Mouse (Mus musculus) erythroid progenitor cell, adult 5-6 weeks (primary cell): ENCODE results near the gene 2300002M23Rik. TPM values are rescaled to one million over a fixed set of nuclear protein-coding genes. Genes with fewer than 3 reads are reported as not detected.
A peak's percentile ranks its signal among the peaks of the same experiment; 100 is the strongest.

ENCODE experiments used
- ATAC-seq: replicated peaks from 2 replicates; pipeline ENCODE4 v1.8.0; 2016; ENCODE audit warnings: moderate number of reproducible peaks, mild to moderate bottlenecking, moderate TSS enrichment, inconsistent platforms; ENCODE audit not compliant: poor library complexity, low FRiP score, severe bottlenecking
- total RNA-seq, 2 experiments: library from RNA; stranded (forward) in 1 of 2; stranded (reverse) in 1 of 2; fragments of 150-400 nt in 1 of 2; fragments of 186-747, 209-891 nt in 1 of 2; gene quantifications; 2 replicates each; pipeline versions ENCODE4 v1.2.3 to v1.2.4; 2015 to 2017; ENCODE audit warnings: low replicate concordance in 2 of 2

Gene 2300002M23Rik
- total RNA-seq, 2 experiments from 2014 or later: not detected

- no peak for ATAC-seq
Observed at GRCm38 (mm10) chr17:35594456-35594855, 27.2 kb downstream of the 2300002M23Rik start.

- no peak for ATAC-seq
Observed at GRCm38 (mm10) chr17:35597399-35597798, 30.1 kb downstream of the 2300002M23Rik start.

GRCm38 (mm10) chr17:35601249-35601648 lies 34.0 kb downstream of the 2300002M23Rik start, which contains the start of gene Sfta2:
Gene Sfta2 (plus strand): TSS chr17:35601549.
- no peak for ATAC-seq

- ATAC-seq: 0 out of 2 replicates have a peak, but pooled peaks have one; percentile 39
Observed at GRCm38 (mm10) chr17:35601736-35602354, 34.6 kb downstream of the 2300002M23Rik start.

GRCm38 (mm10) chr17:35617127-35617526 lies 49.9 kb downstream of the 2300002M23Rik start:
- ATAC-seq: no peak

Other genes with a start within 250 kb of the 2300002M23Rik start
- not detected in 2 replicates for gene H2-Q1, start 247.0 kb upstream of the 2300002M23Rik start, total RNA-seq (2015; ENCODE audit: low replicate concordance)
- not detected in 2 replicates for gene H2-Q1, start 247.0 kb upstream of the 2300002M23Rik start, total RNA-seq (2017; ENCODE audit: low replicate concordance)
- not detected in 2 replicates for gene H2-Q2, start 225.2 kb upstream of the 2300002M23Rik start, total RNA-seq (2015; ENCODE audit: low replicate concordance)
- gene H2-Q2, start 225.2 kb upstream of the 2300002M23Rik start, total RNA-seq (2017; ENCODE audit: low replicate concordance): not detected in 2 replicates
- 20.2 and 22.6 TPM in 2 replicates for gene H2-Q4, start 187.8 kb upstream of the 2300002M23Rik start, total RNA-seq (2015; ENCODE audit: low replicate concordance)
- gene H2-Q4, start 187.8 kb upstream of the 2300002M23Rik start, total RNA-seq (2017; ENCODE audit: low replicate concordance): 24.5 and 26.8 TPM in 2 replicates
- 11.5 and 17.6 TPM in 2 replicates for gene H2-Q6, start 142.6 kb upstream of the 2300002M23Rik start, total RNA-seq (2015; ENCODE audit: low replicate concordance)
- 8.5 and 12.7 TPM in 2 replicates for gene H2-Q6, start 142.6 kb upstream of the 2300002M23Rik start, total RNA-seq (2017; ENCODE audit: low replicate concordance)
- 47.6 and 48.2 TPM in 2 replicates for gene H2-Q7, start 128.3 kb upstream of the 2300002M23Rik start, total RNA-seq (2015; ENCODE audit: low replicate concordance)
- 8.2 and 13.2 TPM in 2 replicates for gene H2-Q7, start 128.3 kb upstream of the 2300002M23Rik start, total RNA-seq (2017; ENCODE audit: low replicate concordance)
- gene H2-Q10, start 97.4 kb upstream of the 2300002M23Rik start, total RNA-seq (2015; ENCODE audit: low replicate concordance): 2.9 and 3.2 TPM in 2 replicates
- gene H2-Q10, start 97.4 kb upstream of the 2300002M23Rik start, total RNA-seq (2017; ENCODE audit: low replicate concordance): 0.51 and 2.0 TPM in 2 replicates
- 1.4 TPM in 1 of 2 replicates, not detected in the other for gene Pou5f1, start 61.4 kb upstream of the 2300002M23Rik start, total RNA-seq (2015; ENCODE audit: low replicate concordance)
- 0.26 TPM in 1 of 2 replicates, not detected in the other for gene Pou5f1, start 61.4 kb upstream of the 2300002M23Rik start, total RNA-seq (2017; ENCODE audit: low replicate concordance)
- 103 and 129 TPM in 2 replicates for gene Tcf19, start 50.6 kb upstream of the 2300002M23Rik start, total RNA-seq (2015; ENCODE audit: low replicate concordance)
- 49.4 and 49.9 TPM in 2 replicates for gene Tcf19, start 50.6 kb upstream of the 2300002M23Rik start, total RNA-seq (2017; ENCODE audit: low replicate concordance)
- 32.7 and 49.4 TPM in 2 replicates for gene Cchcr1, start 50.4 kb upstream of the 2300002M23Rik start, total RNA-seq (2015; ENCODE audit: low replicate concordance)
- gene Cchcr1, start 50.4 kb upstream of the 2300002M23Rik start, total RNA-seq (2017; ENCODE audit: low replicate concordance): 48.4 and 83.3 TPM in 2 replicates
- not detected in 2 replicates for gene Psors1c2, start 34.2 kb upstream of the 2300002M23Rik start, total RNA-seq (2015; ENCODE audit: low replicate concordance)
- gene Psors1c2, start 34.2 kb upstream of the 2300002M23Rik start, total RNA-seq (2017; ENCODE audit: low replicate concordance): not detected in 2 replicates
- gene Cdsn, start 15.3 kb upstream of the 2300002M23Rik start, total RNA-seq (2015; ENCODE audit: low replicate concordance): not detected in 2 replicates
- gene Cdsn, start 15.3 kb upstream of the 2300002M23Rik start, total RNA-seq (2017; ENCODE audit: low replicate concordance): not detected in 2 replicates
- gene Sfta2, start 34.1 kb downstream of the 2300002M23Rik start, total RNA-seq (2015; ENCODE audit: low replicate concordance): not detected in 2 replicates
- gene Sfta2, start 34.1 kb downstream of the 2300002M23Rik start, total RNA-seq (2017; ENCODE audit: low replicate concordance): not detected in 2 replicates
- not detected in 2 replicates for gene Gm9573, start 59.2 kb downstream of the 2300002M23Rik start, total RNA-seq (2015; ENCODE audit: low replicate concordance)
- gene Gm9573, start 59.2 kb downstream of the 2300002M23Rik start, total RNA-seq (2017; ENCODE audit: low replicate concordance): not detected in 2 replicates
- not detected in 2 replicates for gene Mucl3, start 76.2 kb downstream of the 2300002M23Rik start, total RNA-seq (2015; ENCODE audit: low replicate concordance)
- gene Mucl3, start 76.2 kb downstream of the 2300002M23Rik start, total RNA-seq (2017; ENCODE audit: low replicate concordance): not detected in 2 replicates
- 2.5 TPM in 1 of 2 replicates, not detected in the other for gene Vars2, start 100.1 kb downstream of the 2300002M23Rik start, total RNA-seq (2015; ENCODE audit: low replicate concordance)
- 0.23 and 0.77 TPM in 2 replicates for gene Vars2, start 100.1 kb downstream of the 2300002M23Rik start, total RNA-seq (2017; ENCODE audit: low replicate concordance)
- 1.1 and 2.5 TPM in 2 replicates for gene Gtf2h4, start 106.3 kb downstream of the 2300002M23Rik start, total RNA-seq (2015; ENCODE audit: low replicate concordance)
- gene Gtf2h4, start 106.3 kb downstream of the 2300002M23Rik start, total RNA-seq (2017; ENCODE audit: low replicate concordance): 3.6 and 6.3 TPM in 2 replicates
- not detected in 2 replicates for gene Ddr1, start 137.2 kb downstream of the 2300002M23Rik start, total RNA-seq (2015; ENCODE audit: low replicate concordance)
- 0.26 TPM in 1 of 2 replicates, not detected in the other for gene Ddr1, start 137.2 kb downstream of the 2300002M23Rik start, total RNA-seq (2017; ENCODE audit: low replicate concordance)